Mouse (Mus musculus): Measurements from ENCODE around the gene Stk26.

DNA sequence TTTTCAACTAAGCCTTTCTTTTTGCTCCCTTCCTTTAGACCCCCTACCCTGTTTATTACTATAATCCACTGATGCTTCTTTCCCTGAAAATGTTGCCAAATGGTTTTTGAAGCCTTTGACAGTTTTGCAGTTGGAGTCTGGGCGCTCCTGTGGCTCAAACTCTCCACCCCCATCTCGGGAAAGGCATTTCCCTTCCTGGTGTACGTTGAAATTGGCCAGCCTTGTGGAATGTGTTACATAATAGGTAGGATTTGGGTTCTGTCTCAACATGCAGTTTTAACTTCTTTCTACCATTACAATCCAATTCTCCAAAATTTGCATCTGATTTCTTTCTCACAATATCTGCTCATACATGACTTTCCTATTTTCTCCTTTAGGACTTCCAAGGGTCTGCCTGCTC, 77.9 kb downstream of the Stk26 start:
- TF ChIP-seq CTCF (IDR thresholded peaks at IDR 0.05): no peak
- TF ChIP-seq EP300 (IDR thresholded peaks at IDR 0.05): no peak
